ENCODE assay signal across 16 mouse cellular contexts in the genomic region with DNA sequence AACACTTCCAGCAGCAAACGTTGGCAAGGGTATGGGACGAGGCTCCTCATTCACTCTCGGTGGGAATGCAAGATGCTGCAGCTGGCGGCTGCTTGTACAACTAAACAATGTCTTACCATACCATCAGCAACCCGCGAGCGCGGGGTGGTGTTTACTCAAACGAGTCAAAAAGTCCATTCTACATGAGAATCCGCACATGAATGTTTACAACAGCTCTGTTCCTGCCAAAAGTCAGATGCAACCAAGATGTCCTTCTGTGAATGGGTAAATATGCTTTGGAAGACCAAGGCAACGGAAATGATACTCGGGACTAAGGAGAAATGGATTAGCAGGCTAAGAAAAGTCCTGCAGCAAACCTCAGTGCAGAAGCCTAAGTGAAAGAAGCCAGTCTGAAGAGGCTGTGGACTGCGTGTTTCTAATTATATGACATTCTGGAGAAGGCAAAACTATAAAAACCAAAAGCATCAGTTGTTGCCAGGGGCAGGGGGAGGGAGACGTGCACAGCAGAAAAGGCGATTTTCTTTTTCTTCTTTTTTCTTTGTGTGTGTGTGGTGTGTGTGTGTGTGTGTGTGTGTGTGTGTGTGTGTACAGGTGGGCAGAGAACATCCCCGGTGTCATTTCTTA. TPM values are rescaled to one million over a fixed set of nuclear protein-coding genes. Genes with fewer than 3 reads are reported as not detected.
DNase-seq lines count a peak whose midpoint lies in the region; ATAC-seq and TF ChIP-seq lines count a peak whose summit lies in the region.
"Had no signal": no experiment of that assay in that cellular context is flagged by ENCODE, and none has a peak within 500 bp of the region (broad histone marks: within the 10 kb centered on the region; RNA-seq: fewer than 3 reads in every experiment).

No protein-coding gene starts in this region.

- 73% methylated on average over 16 of the region's 16 CpGs for WGBS in kidney, postnatal 0 days
- 34% methylated on average over 16 of the region's 16 CpGs for WGBS in intestine, embryonic 14.5 days
- 84% methylated on average over 16 of the region's 16 CpGs for WGBS in midbrain, embryonic 10.5 days

- H3K4me3 ChIP-seq in kidney, postnatal 0 days (replicated peaks; ENCODE audit: low read depth, low read length), result no peak overlapping the region
- no peak overlapping the region for H3K4me3 ChIP-seq in intestine, embryonic 14.5 days (ENCODE audit: low read depth, low read length)
- H3K4me3 ChIP-seq in midbrain, embryonic 10.5 days, result no peak overlapping the region
- H3K4me3 ChIP-seq: hindbrain, embryonic 15.5 days; liver, embryonic 12.5 days had no signal

- H3K4me2 ChIP-seq in kidney, postnatal 0 days (ENCODE audit: low read length), result no peak overlapping the region
- peak overlapping the region; percentile 22 for H3K4me2 ChIP-seq in intestine, embryonic 14.5 days (ENCODE audit: low read length)
- H3K4me2 ChIP-seq: hindbrain, embryonic 15.5 days; liver, embryonic 12.5 days had no signal

- H3K36me3 ChIP-seq in kidney, postnatal 0 days (ENCODE audit: insufficient read depth, low read length), result no peaks in the 10 kb centered on the region
- H3K36me3 ChIP-seq in intestine, embryonic 14.5 days (ENCODE audit: control insufficient read depth, insufficient read depth, low read length), result no peaks in the 10 kb centered on the region
- H3K36me3 ChIP-seq in midbrain, embryonic 10.5 days, result no peaks in the 10 kb centered on the region
- H3K36me3 ChIP-seq: hindbrain, embryonic 15.5 days; liver, embryonic 12.5 days had no signal

- H3K4me1 ChIP-seq in kidney, postnatal 0 days (replicated peaks; ENCODE audit: insufficient read depth, low read length), result no peaks in the 10 kb centered on the region
- peaks cover 4% of the 10 kb centered on the region; the same call in 1 of the 2 replicates for H3K4me1 ChIP-seq in intestine, embryonic 14.5 days (replicated peaks; ENCODE audit: control insufficient read depth, insufficient read depth, low read length)
- no peaks in the 10 kb centered on the region for H3K4me1 ChIP-seq in midbrain, embryonic 10.5 days
- H3K4me1 ChIP-seq: hindbrain, embryonic 15.5 days; liver, embryonic 12.5 days had no signal

- no peaks in the 10 kb centered on the region for H3K27me3 ChIP-seq in kidney, postnatal 0 days (ENCODE audit: insufficient read depth, low read length)
- no peaks in the 10 kb centered on the region for H3K27me3 ChIP-seq in intestine, embryonic 14.5 days (replicated peaks; ENCODE audit: control insufficient read depth, insufficient read depth, low read length)
- no peaks in the 10 kb centered on the region for H3K27me3 ChIP-seq in midbrain, embryonic 10.5 days (ENCODE audit: low read depth, poor library complexity, severe bottlenecking)
- H3K27me3 ChIP-seq: hindbrain, embryonic 15.5 days had no signal

- no peak overlapping the region for H3K9ac ChIP-seq in kidney, postnatal 0 days (ENCODE audit: low read depth, low read length)
- no peak overlapping the region for H3K9ac ChIP-seq in intestine, embryonic 14.5 days (ENCODE audit: low read length)
- H3K9ac ChIP-seq: hindbrain, embryonic 15.5 days; liver, embryonic 12.5 days had no signal

- no peaks in the 10 kb centered on the region for H3K9me3 ChIP-seq in kidney, postnatal 0 days (replicated peaks; ENCODE audit: low read length)
- no peaks in the 10 kb centered on the region for H3K9me3 ChIP-seq in intestine, embryonic 14.5 days (ENCODE audit: control insufficient read depth, low read length)
- H3K9me3 ChIP-seq in midbrain, embryonic 10.5 days (replicated peaks), result no peaks in the 10 kb centered on the region
- H3K9me3 ChIP-seq: hindbrain, embryonic 15.5 days; liver, embryonic 12.5 days had no signal

- no peak for TF ChIP-seq POLR2A in brain, embryonic 14.5 days (IDR thresholded peaks at IDR 0.05; ENCODE audit: borderline replicate concordance, extremely low read depth, insufficient read depth, insufficient read length, poor library complexity, severe bottlenecking)

- DNase-seq in kidney, postnatal 0 days (ENCODE audit: low spot score), result peak; percentile 9
- DNase-seq in kidney, adult 8-10 months, result no peak
- DNase-seq in brain, embryonic 14.5 days (ENCODE audit: low read depth), result peak; percentile 43
- peak; percentile 62 for DNase-seq in intestine, embryonic 14.5 days (ENCODE audit: low spot score)
- peak; percentile 80 for DNase-seq in lung, postnatal 10 days
- DNase-seq in frontal cortex, postnatal 25 days (ENCODE audit: low spot score in 2 of 2), result no peak
- no peak for DNase-seq in layer of hippocampus, adult 11-12 months (ENCODE audit: low spot score)
- DNase-seq in midbrain, embryonic 10.5 days (ENCODE audit: low spot score), result no peak
- DNase-seq: cerebellum, adult 11 months; gastrocnemius, postnatal 25 days; heart, postnatal 14 days; retina, postnatal 1 day had no signal

- no peak for TF ChIP-seq CTCF in kidney, postnatal 0 days (IDR thresholded peaks at IDR 0.05; ENCODE audit: low read depth)
- TF ChIP-seq CTCF in brain, embryonic 14.5 days (IDR thresholded peaks at IDR 0.05; ENCODE audit: borderline replicate concordance, extremely low read depth, insufficient read depth, insufficient read length), result no peak

- H3K27ac ChIP-seq in kidney, postnatal 0 days, result no peak overlapping the region
- H3K27ac ChIP-seq in intestine, embryonic 14.5 days (ENCODE audit: low read depth), result peak overlapping the region; percentile 88
- H3K27ac ChIP-seq in midbrain, embryonic 10.5 days (replicated peaks), result no peak overlapping the region
- H3K27ac ChIP-seq: hindbrain, embryonic 15.5 days; liver, embryonic 12.5 days had no signal

- ATAC-seq in kidney, postnatal 0 days (replicated peaks; ENCODE audit: low FRiP score, low read depth), result no peak
- no peak for ATAC-seq in intestine, embryonic 14.5 days (replicated peaks; ENCODE audit: low FRiP score, low TSS enrichment, low read depth)
- ATAC-seq: forebrain, embryonic 16.5 days; liver, embryonic 12.5 days; Patski had no signal

RNA-seq across cellular contexts. Expression of a gene that starts 39.2 kb away (rescaled TPM):
- polyA plus RNA-seq in kidney, postnatal 0 days (2015; fragmentation: Nextera tagmentation; extraction: Ambion mirVana), result 353 and 441 TPM in 2 replicates
- polyA plus RNA-seq in brain, embryonic 14.5 days (2012; rRNA removed), result 44.1 and 192 TPM in 2 replicates
- 841 and 905 TPM in 2 replicates for polyA plus RNA-seq in intestine, embryonic 14.5 days (2014; fragmentation: Nextera tagmentation; extraction: Ambion mirVana)
- polyA plus RNA-seq in midbrain, embryonic 10.5 days (2016; fragmentation: Nextera tagmentation; extraction: Ambion mirVana), result 85.4 and 177 TPM in 2 replicates

Comparison
In these comparisons a context has a peak if more than half of its experiments do, and no peak if none do; other contexts are left out.
1. DNase-seq: peak in kidney, postnatal 0 days (single experiment), brain, embryonic 14.5 days (single experiment), intestine, embryonic 14.5 days (single experiment) and lung, postnatal 10 days (single experiment); none in kidney, adult 8-10 months (0 of 2), frontal cortex, postnatal 25 days (0 of 2), layer of hippocampus, adult 11-12 months (single experiment) and midbrain, embryonic 10.5 days (single experiment).